Mouse (Mus musculus) brain, embryonic 18.5 days (tissue): Measurements from ENCODE around the gene Elf3.
"Not testable (repeated sequence)": the region's sequence is repeated elsewhere in the genome, so short reads cannot be mapped to it uniquely, and the experiment has no call there.

Source experiments
- DNase-seq: peaks from one replicate; pipeline ENCODE4 v3.0.0-alpha.2; 2012; ENCODE audit warnings: low read depth, low spot score

Gene Elf3

DNA sequence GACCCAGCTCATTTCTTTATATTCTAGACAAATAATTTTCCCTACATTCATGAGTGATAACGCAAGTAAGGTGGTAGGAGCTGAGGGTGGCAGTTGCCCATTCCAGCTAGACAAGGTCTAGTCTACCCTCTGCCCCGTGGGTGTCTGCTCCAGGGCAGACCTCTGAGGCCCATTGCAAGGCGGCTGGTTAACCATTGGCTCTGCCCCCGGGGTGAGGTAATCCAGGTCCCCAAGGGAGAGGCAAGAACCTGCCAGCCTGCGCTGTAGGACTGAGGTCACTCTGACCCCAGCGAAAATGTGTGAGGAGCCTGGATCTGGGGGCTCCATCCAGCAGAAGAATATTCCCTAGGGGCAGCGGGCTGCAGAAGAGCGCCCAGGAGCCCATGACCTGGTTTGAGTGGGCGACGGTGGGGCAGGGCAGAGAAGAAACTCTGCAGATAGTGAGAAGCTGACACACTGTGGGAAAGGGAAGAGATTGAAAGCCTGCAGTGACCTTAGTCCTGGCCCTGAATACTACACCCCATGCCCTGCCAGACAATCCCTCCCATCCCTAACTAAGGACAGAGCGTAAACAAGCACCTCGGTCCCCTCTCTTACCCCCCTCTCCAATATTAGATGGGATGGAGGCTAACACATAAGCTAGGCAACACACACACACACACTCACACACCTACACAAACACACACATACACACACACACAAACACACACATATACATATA lies 21.1 kb downstream of the Elf3 start:
- DNase-seq, result no peak

DNA sequence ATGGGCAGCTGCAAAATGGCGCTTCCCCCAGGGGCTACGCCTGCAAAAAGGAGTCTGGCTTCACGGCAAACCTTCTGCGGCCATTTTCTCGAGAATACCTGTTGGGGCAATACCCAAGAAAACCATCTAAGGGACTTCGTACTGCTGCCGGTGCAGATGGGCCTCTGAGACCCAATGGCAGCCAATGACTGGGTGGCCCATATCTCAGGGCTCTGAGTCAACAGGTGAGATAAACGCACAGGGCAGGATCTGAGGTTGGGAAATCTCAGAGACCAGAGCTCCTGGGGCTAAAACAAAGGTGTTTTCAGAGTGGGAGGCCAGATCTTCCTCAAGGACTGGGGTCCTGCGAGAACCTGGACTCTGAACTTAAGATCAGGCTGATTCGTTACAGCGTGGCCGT lies 23.6 kb downstream of the Elf3 start:
- DNase-seq, result no peak

DNA sequence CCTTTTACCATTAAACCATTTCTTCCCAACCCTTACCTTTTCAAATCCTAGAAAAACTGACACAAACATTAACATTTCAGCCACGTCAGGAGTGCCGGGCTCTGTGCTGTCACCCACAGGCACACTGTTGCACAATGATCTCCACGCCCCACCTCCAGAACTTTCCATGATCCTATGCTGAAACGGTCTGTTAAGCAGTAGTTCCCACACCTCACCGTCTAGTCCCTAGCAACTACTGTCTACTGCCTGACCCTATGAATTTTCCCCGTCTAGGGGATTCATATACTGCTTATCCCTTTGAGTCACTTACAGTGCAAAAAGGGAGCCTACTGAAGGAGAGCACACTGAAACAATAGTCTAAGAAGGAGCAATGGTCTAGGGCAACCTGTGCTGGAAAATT lies 24.4 kb downstream of the Elf3 start:
- DNase-seq, result no peak

DNA sequence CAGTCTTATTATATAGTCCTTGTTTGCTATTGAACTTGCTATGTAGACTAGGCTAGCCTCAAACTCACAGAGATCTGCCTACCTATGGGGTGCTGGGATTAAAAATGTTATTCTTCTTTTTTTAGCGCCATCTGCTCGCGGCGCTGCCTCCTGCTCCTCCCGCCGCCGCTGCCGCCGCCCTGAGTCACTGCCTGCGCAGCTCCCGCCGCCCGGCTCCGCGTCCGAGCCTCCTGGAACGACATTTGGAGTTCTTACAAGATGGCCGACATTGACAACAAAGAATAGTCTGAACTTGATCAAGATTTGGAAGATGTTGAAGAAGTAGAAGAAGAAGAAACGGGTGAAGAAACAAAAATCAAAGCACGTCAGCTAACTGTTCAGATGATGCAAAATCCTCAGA lies 26.5 kb downstream of the Elf3 start:
- DNase-seq, result not testable (repeated sequence)

DNA sequence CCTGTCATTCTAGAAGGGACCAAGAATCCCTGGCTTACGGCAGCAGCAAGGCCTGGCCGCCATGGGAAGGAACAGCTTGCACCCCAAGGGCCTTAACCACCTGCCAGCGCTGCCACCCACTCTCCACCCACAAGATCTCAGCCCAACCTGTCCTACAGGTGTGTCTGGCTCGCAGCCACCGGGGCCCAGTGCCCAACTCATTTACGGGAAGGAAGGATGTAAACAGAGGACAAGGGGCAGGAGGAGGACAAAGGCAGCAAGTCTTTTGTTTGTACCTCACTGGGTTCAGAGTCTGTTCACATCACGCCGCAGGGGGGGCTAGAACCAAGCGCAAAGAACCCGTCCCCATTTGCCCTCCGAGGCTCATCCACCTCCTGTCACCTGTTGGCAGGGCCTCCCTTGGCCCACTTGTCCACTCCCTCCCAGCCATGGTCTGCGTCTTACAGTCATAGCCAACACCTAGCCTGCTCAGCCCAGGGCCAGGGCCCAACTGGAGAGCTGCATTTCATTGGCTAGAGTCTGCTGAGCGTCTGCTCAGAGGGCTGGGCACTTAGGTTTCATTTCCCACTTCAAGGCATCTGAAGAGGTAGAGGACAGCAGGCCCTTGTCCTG lies 30.9 kb downstream of the Elf3 start:
- DNase-seq, result no peak

DNA sequence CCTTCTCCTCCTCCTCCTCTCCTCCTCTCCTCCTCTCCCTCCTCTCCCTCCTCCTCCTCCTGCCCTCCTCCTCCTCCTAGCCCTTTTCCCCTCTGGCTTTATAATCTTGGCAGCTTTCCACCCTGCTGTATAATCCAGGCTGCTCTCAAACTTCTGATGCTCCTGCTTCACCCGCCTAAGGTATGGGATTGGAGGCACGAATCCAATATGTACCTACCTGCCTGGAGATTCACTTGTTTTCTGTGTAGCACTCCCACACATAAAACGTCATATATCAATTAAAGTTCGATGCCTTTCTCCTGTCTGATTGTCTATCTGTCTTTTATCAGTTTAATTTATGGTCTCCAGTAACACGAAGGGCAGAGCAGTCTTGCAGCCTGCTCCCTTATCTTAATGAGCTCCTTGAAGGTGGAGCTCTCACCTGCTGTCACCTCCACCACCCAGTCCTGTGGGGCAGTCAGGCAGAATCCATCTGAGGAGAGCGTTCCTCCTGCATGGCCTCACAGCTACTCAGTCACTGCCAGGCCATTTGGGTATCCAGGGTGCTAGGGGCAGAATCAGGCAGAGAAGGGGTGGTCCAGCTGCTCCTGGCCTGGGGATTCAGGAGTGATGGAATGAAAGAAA lies 33.3 kb downstream of the Elf3 start:
- no peak for DNase-seq

DNA sequence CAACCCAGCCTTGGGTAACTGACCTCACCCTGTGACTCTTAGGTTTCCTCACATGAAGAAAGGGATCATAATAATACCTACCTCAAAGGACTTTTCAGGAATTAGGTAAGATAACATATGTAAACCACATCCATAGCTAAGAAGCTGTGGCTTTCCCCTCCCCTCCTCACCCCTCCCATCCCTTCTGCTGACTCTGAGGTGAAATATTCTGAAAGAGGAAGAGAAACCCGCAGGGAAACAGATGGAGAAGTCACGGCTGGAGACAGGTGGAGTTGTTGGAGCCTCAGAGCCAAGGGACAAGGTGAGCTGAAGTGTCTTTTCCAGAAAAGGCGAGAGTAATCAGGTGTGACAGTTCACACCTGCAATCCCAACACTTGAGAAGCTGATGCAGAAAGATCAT lies 34.2 kb downstream of the Elf3 start:
- DNase-seq, result no peak

DNA sequence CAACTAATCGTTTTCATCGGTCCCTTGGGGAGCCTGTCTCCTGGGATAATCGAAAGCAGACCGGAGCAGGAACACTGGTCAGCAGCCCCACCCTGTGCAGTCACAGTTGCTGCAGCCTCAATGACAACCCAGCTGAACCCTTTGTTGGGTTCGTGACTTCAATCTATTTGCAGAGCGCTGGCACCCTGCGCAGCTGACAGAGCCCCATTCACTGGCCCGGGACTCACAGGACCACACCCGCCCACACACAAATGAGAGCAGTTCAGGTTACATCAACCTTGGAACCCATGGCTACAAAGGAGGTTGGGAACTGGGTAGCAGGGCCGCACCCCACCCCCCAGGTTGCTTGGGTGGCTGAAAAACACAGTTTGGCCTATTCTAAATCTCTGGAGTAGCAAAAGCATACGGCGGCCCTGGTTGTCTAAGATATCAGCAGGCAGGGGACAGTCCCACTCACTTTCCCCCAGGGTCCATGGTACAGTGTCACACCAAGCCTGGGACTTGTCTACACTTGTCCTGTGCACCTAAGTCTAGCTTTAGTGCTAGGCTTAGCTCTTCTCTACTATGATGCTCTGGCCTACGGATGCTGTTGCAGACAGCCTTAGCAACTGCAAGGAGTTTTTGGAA lies 40.6 kb downstream of the Elf3 start:
- no peak for DNase-seq

DNA sequence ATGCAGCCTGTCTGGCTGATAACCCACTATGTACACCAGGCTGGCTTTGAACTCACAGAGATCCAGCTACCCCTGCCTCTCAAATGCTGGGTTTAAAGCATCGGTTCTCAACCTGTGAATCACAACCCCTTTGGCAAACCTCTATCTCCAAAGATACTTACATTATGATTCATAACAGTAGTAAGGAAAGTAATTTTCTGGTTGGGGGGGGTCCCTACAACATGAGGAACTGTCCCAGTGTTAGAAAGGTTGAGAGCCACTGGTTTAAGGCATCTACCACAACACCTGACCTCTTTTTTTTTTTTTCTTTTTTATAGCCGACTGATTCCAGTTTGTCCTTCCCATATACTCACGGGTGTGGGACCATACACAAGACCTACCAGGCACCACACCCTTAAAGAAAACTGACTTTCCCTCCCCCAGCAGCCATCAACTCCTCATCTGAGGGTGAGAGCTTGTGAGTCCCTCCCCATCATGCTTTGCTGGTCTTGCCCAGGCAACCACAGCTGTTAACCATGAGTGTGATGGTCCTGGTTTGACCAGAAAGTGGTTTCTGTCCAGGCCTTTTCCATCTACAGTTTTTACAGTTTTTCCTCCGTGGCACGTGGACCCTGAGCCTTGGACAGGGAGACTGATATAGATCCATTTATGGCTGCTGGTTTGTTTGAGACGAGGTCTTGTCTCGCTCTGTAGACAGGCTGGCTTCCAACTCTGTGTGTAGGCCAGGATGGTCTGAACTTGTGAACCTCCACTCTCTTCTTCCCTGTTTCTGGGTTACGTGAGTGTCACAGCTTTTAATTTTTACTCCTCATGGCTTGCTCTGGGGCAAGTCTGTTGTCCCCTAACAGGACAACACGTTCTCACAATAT lies 44.4 kb downstream of the Elf3 start:
- DNase-seq, result no peak

DNA sequence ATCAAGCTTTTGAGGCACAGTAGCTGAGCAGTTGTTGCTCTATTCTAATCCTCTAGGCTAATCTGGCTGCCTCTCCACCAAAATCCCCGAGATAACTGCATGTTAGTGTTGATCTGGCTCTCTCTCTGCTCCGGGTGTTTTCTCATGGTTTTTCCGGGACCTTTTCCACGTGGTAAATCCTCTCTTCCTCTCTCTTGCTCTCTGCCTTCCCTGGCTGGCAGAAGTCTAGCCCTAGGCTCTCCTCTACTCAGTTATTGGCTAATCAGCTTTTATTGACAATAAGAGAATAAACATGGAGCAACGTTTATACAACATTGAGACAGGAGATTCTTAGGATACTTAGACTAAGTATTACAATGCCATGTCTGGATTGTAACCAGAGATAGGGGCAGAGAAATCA lies 47.9 kb downstream of the Elf3 start:
- no peak for DNase-seq

DNA sequence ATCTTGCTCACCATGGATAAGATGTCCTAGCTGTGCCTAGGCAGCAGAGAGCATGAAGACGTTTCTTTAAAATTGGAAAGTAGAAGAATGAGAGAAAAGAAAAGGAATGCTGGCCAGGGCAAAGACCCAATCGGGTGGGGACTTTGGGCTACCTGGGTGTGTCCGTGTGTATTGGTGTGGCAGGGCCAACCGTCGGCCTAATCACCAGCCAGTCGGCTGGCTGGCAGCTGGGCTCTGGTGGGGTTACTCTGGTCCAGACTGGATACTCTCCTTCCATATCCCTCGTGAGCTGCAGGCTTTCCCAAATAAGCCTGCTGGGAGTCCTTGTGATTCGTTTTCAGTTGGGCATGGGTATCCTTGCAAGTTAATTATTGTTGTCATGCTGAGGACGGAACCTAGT lies 49.7 kb downstream of the Elf3 start:
- DNase-seq, result no peak

DNA sequence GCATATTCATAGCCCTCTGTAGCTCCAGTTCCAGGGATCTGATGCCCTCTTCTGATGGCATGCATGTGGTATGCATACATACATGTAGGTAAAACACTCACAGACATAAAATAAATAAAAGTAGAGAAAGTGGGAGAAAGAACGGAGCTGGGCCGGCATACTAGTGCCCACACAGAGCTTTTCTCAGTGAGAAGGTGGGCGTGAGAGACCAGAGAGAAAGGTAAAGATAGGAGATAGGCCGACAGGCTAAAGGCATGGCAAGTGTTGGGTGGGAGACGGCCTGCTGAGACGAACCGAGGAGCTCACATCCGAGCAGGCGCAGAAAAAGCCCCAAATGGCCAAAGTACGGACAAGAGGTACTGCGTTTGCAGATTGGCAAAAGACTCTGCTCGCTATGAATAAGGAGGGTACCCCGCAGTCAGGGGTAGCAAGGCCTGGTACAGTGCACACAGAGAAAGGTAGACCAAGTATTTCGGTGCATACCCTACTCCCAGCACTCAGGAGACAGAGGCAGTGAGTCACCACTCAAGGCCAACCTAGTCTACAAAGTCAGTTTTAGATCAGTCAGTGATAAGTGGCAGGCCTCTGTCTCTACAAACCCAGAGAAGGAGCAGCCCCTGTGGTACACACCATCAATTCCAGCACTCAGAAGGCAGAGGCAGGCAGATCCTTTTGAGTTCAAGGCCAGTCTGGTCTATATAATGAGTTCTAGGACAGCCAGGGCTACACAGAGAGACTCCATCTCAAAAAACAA lies 51.6 kb downstream of the Elf3 start:
- no peak for DNase-seq

DNA sequence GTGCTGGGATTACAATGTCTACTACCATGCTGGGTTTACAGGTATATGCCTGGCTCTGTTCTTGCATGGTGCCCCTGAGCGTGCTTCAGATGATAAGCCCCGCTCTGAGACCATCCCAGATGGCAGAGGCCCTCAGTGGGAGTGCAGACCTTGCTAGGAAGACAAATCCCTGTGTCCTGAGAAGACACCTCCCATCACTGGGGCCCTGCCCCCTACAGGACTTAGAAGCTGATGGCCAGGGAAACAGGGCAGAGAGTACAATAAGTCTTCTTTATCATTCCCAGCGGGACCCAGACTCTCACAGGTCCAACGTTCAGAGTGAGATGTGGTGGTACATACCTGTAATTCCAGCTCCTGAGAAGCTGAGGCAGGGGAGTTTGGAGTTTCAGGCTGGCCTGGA lies 53.1 kb downstream of the Elf3 start:
- DNase-seq, result no peak

DNA sequence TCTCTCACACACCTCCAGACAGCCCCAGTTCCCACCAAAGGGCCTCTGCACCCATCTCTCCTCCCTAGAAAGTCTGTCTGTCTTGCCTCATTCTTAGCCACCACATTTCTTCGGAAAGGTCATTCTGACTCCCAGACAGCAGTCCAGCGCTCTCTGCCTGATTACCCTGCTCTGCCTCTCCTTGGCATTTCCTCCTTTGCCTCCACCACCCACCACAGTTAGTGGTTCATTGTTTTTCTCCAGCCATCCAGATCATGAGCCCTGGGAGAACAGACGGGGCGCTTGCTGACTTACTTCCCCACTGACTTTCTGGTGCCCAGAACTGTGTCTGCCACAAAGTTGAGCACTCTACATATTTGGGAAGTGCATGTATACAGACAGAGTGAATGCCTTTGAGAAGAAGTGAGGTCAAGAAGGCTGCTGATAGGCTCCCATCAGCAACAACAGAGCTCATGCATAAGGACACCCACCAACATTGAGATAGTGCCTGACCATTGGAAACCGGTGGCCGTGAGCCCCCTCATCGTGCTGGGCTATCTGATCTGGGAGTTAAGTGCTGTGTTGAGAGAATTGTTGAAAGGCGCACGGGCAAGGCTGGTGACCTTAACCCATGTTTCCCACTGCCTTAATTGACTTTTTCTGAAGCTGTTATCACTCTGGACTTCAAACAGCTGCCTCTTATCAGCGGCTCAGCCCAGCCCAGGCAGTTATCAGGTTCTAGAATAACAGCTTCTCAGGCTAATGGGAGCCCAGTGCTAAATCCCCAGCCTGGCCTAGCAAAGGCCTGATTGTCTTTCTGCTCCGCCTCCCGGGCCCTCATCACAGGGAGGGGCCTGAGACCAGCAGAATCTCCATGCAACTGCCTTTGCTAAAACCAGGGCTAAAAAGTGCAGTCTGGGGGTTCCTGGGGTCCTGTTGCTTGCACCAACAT lies 53.9 kb downstream of the Elf3 start:
- DNase-seq, result no peak
